Mouse (Mus musculus): Measurements from ENCODE around the gene Gm42906. TPM values are rescaled to one million over a fixed set of nuclear protein-coding genes. Genes with fewer than 3 reads are reported as not detected.

The Gm42906 gene
- polyA plus RNA-seq, 1 experiment from 2014 or later: not detected

DNA sequence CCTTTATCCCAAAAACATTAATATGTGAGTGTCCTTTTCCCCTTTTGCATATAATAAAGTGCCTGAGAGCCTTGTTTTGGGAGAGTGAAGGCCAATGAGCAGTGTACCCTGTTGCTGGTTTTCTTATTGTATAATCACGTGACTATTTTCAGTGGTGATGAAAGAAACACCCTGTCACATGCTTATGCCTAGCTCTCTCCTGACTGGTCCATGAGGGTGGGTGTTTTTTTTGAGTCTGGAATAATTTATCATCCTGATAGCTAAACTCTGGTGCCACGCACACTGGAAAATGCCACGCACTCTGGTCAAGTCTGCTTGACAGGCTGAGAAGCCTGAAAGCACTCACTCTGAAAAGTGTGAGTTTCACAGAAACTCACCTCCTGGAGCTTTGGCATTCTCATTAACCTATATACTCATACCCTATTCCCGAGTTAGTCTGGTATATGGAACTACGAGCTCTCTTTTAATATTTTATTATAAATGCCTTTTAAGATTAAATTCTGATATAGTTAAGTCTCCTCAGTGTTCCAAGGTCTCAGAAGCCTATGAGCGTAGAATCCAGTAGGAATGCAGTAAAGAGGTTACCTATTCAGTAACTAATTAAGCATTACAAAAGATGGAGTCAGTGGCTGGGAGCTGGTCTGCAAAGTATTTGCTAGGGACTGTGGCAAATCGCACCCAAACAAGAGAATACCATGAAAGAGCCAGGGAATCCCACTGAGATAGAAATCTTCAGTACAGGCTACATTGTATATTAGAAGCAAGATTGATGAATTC is 19.7 kb downstream of the Gm42906 start:
- no peak for TF ChIP-seq CTCF (IDR thresholded peaks at IDR 0.05; ENCODE audit: low read depth)
- H3K9ac ChIP-seq (ENCODE audit: low read depth, low read length): no peak overlapping the region
- no peak for ATAC-seq
- no peak overlapping the region for H3K4me2 ChIP-seq (replicated peaks; ENCODE audit: low read depth)
- H3K36me3 ChIP-seq (ENCODE audit: control insufficient read depth, insufficient read depth): no peaks in the 10 kb centered on the region
- no peaks in the 10 kb centered on the region for H3K4me1 ChIP-seq (replicated peaks; ENCODE audit: control insufficient read depth, insufficient read depth, low read length)
- no peak overlapping the region for H3K27ac ChIP-seq (ENCODE audit: low read depth, low read length)
- H3K4me3 ChIP-seq (ENCODE audit: low read depth, low read length): no peak overlapping the region
- no peaks in the 10 kb centered on the region for H3K27me3 ChIP-seq (replicated peaks; ENCODE audit: control insufficient read depth, insufficient read depth, low read length)
- H3K9me3 ChIP-seq (ENCODE audit: control insufficient read depth): no peaks in the 10 kb centered on the region
- WGBS: 37% methylated on average over 7 of the region's 7 CpGs

DNA sequence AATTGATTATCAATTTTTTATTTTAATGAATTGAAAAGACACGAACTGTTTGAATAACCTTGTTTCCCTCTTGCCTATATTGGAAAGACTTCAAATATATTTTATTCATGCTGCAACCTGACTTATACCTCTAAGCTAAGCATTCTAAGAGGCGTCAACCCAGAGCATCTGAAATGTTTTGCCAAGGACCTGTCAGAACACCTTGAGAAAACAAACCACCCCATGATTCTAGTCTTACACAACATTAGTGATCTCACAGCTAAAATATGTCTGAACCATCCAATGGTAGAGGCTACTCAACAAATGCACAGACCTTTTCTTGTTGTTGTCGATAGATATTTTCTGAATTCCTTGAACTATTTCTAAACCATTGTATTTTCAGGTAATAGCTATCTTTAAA is 20.5 kb downstream of the Gm42906 start:
- Histone ChIP-seq H3K27ac (ENCODE audit: low read depth, low read length) (no peak overlapping the region), H3K9me3 (ENCODE audit: control insufficient read depth) (no peaks in the 10 kb centered on the region)

DNA sequence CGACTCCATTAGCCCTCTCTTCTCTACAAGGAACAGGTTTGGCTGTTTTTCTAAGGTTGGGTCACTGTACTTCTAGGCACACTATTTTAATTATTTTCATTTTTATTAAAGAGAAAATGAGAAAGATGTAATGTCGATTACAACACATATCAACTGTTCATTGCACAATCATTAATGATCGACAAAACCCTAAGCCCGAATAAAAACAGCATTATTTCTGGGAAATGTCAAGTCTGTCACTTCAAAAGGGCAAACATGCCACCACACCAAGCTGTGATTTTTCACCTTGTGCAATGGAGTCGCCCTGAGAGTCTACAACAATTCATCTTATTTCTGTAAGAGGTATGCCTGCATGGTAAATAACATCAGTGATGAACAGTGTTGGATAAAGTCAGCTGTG is 21.7 kb downstream of the Gm42906 start:
- no peak for TF ChIP-seq CTCF (IDR thresholded peaks at IDR 0.05; ENCODE audit: low read depth)
- H3K27me3 ChIP-seq (replicated peaks; ENCODE audit: control insufficient read depth, insufficient read depth, low read length): no peaks in the 10 kb centered on the region
- no peaks in the 10 kb centered on the region for H3K4me1 ChIP-seq (replicated peaks; ENCODE audit: control insufficient read depth, insufficient read depth, low read length)
- no peak overlapping the region for H3K27ac ChIP-seq (ENCODE audit: low read depth, low read length)
- H3K9me3 ChIP-seq (ENCODE audit: control insufficient read depth): no peaks in the 10 kb centered on the region
- H3K4me3 ChIP-seq (ENCODE audit: low read depth, low read length): no peak overlapping the region
- no peak overlapping the region for H3K9ac ChIP-seq (ENCODE audit: low read depth, low read length)
- no peaks in the 10 kb centered on the region for H3K36me3 ChIP-seq (ENCODE audit: control insufficient read depth, insufficient read depth)
- H3K4me2 ChIP-seq (replicated peaks; ENCODE audit: low read depth): no peak overlapping the region
- 66% methylated on average over 5 of the region's 5 CpGs for WGBS
- ATAC-seq: no peak

More for the DNA sequence above, 20.5 kb downstream of the Gm42906 start:
- Histone ChIP-seq H3K4me3 (ENCODE audit: low read depth, low read length) (no peak overlapping the region), H3K9ac (ENCODE audit: low read depth, low read length) (no peak overlapping the region), H3K4me1 (replicated peaks; ENCODE audit: control insufficient read depth, insufficient read depth, low read length) (no peaks in the 10 kb centered on the region), H3K27me3 (replicated peaks; ENCODE audit: control insufficient read depth, insufficient read depth, low read length) (no peaks in the 10 kb centered on the region), H3K36me3 (ENCODE audit: control insufficient read depth, insufficient read depth) (no peaks in the 10 kb centered on the region), H3K4me2 (replicated peaks; ENCODE audit: low read depth) (no peak overlapping the region)
- 91% methylated on average over 3 of the region's 3 CpGs for WGBS
- no peak for TF ChIP-seq CTCF (IDR thresholded peaks at IDR 0.05; ENCODE audit: low read depth)
- no peak for ATAC-seq

DNA sequence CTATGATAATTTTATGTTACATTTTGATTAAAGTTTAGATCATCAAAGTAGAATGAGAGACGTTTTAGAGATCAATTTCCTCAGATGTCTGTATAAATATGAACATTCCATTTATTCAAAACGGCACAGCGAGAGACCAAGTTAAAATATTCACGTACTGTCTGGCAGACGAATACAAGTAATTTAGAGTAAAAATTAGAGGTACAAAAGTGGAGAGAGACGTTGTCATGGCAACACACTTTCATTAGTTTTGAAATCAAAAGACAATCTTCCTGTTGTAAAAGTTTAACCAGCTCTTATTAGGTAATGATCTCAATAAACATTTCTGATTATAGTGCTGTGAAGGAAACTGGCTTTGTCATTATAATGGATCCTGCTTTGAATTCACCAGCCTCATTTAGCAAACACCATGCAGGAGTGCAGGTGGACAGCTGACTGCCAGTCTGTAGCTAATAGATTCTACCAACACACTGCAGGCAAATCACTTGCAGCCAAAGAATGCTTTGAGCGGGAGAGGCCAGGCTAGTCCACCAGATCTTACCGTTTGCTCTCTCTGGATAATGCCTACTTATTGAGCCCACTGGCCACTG is 22.6 kb downstream of the Gm42906 start:
- no peak overlapping the region for H3K4me2 ChIP-seq (replicated peaks; ENCODE audit: low read depth)
- no peaks in the 10 kb centered on the region for H3K9me3 ChIP-seq (ENCODE audit: control insufficient read depth)
- WGBS: 41% methylated on average over 8 of the region's 8 CpGs
- no peaks in the 10 kb centered on the region for H3K4me1 ChIP-seq (replicated peaks; ENCODE audit: control insufficient read depth, insufficient read depth, low read length)
- H3K4me3 ChIP-seq (ENCODE audit: low read depth, low read length): no peak overlapping the region
- H3K27ac ChIP-seq (ENCODE audit: low read depth, low read length): no peak overlapping the region
- 0 out of 2 replicates have a peak, but pooled peaks have one; percentile 32 for ATAC-seq
- no peaks in the 10 kb centered on the region for H3K36me3 ChIP-seq (ENCODE audit: control insufficient read depth, insufficient read depth)
- no peak for TF ChIP-seq CTCF (IDR thresholded peaks at IDR 0.05; ENCODE audit: low read depth)
- H3K9ac ChIP-seq (ENCODE audit: low read depth, low read length): no peak overlapping the region
- H3K27me3 ChIP-seq (replicated peaks; ENCODE audit: control insufficient read depth, insufficient read depth, low read length): no peaks in the 10 kb centered on the region

DNA sequence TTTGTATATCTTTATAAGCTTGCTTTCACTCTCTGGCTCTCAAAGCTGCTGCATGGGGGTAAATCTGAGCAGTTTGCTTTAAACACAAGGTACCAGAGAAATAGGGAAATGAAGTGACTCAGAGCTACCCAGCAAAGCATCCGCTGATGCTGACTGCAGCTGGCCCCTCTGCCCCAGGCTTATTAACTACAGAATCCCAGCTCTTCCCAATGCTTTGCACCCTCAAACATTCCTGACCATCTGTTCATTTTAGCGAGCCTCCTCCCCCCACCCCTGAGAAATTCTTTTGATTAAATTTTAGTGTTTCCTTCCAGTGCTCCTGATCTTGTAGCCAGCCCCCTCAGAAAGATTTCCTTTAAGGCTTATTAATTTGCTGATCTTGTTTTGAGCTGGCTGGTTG is 24.4 kb downstream of the Gm42906 start:
- TF ChIP-seq CTCF (IDR thresholded peaks at IDR 0.05; ENCODE audit: low read depth): no peak
- 58% methylated on average over 2 of the region's 2 CpGs for WGBS

DNA sequence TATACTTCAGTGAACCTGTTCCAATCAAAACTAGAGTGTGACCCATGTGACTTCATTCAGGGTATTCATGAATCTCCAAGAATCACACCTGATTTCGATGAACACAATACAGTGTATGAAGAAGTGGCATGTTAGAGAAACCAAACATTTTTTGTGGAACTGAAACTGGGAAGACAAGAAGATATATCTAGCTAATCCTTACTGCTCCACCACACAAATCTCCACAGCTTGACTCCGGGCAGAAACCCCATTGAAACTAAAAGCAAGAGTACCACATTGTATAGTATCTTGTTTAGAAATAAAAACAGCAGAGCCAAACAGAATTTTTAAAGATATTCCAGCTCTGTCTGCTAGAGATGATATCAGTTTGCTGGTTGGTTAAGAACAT is 27.4 kb downstream of the Gm42906 start:
- 85% methylated on average over 2 of the region's 2 CpGs for WGBS
- no peak overlapping the region for H3K4me2 ChIP-seq (replicated peaks; ENCODE audit: low read depth)
- no peak overlapping the region for H3K27ac ChIP-seq (ENCODE audit: low read depth, low read length)
- H3K4me1 ChIP-seq (replicated peaks; ENCODE audit: control insufficient read depth, insufficient read depth, low read length): no peaks in the 10 kb centered on the region
- H3K36me3 ChIP-seq (ENCODE audit: control insufficient read depth, insufficient read depth): no peaks in the 10 kb centered on the region
- no peaks in the 10 kb centered on the region for H3K27me3 ChIP-seq (replicated peaks; ENCODE audit: control insufficient read depth, insufficient read depth, low read length)
- no peak overlapping the region for H3K9ac ChIP-seq (ENCODE audit: low read depth, low read length)
- no peaks in the 10 kb centered on the region for H3K9me3 ChIP-seq (ENCODE audit: control insufficient read depth)
- H3K4me3 ChIP-seq (ENCODE audit: low read depth, low read length): no peak overlapping the region
- no peak for TF ChIP-seq CTCF (IDR thresholded peaks at IDR 0.05; ENCODE audit: low read depth)
- ATAC-seq: no peak

More for the DNA sequence above, 24.4 kb downstream of the Gm42906 start:
- Histone ChIP-seq H3K4me3 (ENCODE audit: low read depth, low read length) (no peak overlapping the region), H3K4me1 (replicated peaks; ENCODE audit: control insufficient read depth, insufficient read depth, low read length) (no peaks in the 10 kb centered on the region), H3K9ac (ENCODE audit: low read depth, low read length) (no peak overlapping the region), H3K4me2 (replicated peaks; ENCODE audit: low read depth) (no peak overlapping the region), H3K27me3 (replicated peaks; ENCODE audit: control insufficient read depth, insufficient read depth, low read length) (no peaks in the 10 kb centered on the region), H3K9me3 (ENCODE audit: control insufficient read depth) (no peaks in the 10 kb centered on the region), H3K36me3 (ENCODE audit: control insufficient read depth, insufficient read depth) (no peaks in the 10 kb centered on the region), H3K27ac (ENCODE audit: low read depth, low read length) (no peak overlapping the region)
- no peak for ATAC-seq
